Mouse (Mus musculus) spleen, adult 2 months (tissue): ENCODE results near the gene Gm21985.
"Not testable (repeated sequence)": the region's sequence is repeated elsewhere in the genome, so short reads cannot be mapped to it uniquely, and the experiment has no call there.

Source experiments
- CTCF ChIP-seq: fragments of 200-500 bp; IDR thresholded peaks from 2 replicates; pipeline ENCODE4 v1.5.1; 2011; ENCODE audit warnings: mild to moderate bottlenecking, inconsistent platforms; ENCODE audit not compliant: insufficient read depth, insufficient read length, insufficient replicate concordance; ENCODE audit errors: extremely low read depth
- POLR2A ChIP-seq: fragments of 200-500 bp; IDR thresholded peaks from 2 replicates; pipeline ENCODE4 v1.6.1; 2011; ENCODE audit warnings: low read depth, low read length, inconsistent platforms

DNA sequence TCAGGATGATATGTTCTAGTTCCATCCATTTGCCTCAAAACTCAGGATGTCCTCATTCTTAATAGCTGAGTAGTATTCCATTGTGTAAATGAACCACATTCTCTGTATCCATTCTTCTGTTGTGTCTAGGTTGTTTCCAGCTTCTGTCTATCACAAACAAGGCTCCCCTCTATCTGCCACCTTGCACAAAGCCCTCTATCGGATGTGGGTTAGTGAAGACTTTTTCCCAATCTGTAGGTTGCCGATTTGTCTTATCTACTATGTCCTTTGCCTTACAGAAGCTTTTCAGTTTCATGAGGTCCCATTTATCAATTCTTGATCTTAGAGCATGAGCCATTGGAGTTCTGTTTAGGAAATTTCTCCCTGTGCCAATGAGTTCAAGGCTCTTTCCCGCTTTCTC is 162.4 kb downstream of the Gm21985 start:
- not testable (repeated sequence) for TF ChIP-seq CTCF, POLR2A
